Mouse (Mus musculus): ENCODE results near the gene Tspan5.

Tspan5 gene

DNA sequence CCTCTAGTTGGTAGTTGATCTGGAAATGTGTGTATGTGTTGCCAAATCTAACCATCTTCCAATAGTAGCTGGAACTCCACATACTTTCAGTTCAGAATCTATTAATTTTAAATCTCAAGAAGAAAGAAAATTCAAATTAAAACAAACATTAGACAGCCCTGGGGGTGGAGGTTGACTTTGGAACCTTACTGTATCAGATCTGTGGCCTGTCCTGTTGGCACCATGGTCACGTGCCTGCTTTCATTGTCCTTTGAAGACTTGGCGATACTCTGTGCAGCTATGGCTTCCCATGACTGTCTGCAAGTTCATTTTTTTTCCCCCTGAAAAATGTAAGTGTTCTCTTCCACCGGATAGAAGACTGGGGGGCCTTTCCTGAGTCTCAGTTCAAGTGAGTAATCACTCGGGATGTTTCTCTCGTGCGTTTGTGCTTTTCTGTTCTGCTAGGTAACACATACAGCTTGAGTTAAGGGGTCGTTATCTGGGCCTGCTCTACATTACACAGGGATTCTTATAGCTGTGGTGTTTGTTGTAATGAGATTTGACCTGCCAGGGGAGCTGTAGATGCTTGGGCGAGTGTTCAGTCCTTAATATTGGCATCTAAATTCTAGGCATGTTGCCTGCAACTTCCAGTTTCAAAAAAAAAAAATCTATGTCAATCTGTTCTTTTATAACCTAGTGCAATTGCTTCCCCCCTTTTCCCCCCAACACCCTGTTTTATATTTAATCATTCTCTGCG is 32.0 kb downstream of the Tspan5 start:
- no peak for DNase-seq

DNA sequence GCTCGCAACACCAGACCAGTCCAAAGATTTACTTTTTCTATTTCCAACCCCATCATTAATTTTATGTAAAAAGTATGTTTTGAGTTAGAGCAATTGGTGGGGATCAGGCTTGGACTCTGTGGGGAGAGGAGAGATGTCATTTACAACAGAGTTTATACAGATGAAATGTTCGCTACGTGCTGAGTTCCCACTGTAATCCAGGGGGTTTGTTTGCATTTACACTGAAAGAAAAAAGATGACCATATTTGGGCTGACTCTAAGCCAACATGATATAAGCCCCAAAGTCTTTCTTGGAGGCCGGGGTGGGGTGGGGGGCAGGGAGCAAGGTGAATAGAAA is 32.6 kb downstream of the Tspan5 start:
- DNase-seq, result no peak

DNA sequence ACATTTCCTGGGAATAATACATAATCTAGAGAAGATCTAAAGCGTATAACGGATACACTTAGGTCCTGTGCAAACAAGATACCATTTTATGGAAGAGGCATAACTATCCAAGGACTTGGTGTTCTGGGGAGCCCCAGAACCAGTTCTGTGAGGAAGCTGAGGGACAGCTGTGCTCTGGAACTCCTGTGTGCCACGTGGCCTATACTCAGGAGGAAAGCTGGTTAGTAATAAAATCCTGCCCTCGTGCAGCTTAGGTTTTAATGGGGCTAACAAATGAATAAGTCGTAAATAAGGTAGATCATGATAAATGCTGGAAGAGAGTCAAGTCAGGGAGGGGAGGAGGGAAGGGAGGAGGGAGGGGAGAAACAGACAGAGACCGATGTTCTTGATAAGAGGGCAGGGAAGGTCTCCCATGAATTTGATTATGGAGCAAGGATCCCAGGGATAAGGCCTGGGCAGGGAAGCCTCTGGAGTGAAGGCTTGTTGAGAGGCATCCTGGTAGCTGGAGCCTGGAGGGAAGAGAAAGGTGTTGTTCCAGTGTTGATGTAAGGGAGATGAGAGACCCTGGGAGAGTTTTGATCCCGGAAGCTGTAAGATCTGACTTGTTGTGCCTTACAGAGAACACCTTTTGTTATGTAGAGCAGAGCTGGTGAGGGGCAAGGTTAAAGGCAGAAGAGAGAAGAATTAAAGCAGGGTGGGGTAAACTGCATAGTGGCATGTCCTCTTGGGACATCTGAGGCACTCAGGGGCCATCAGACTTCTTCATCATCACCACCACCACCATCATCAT is 34.1 kb downstream of the Tspan5 start:
- DNase-seq, result no peak

DNA sequence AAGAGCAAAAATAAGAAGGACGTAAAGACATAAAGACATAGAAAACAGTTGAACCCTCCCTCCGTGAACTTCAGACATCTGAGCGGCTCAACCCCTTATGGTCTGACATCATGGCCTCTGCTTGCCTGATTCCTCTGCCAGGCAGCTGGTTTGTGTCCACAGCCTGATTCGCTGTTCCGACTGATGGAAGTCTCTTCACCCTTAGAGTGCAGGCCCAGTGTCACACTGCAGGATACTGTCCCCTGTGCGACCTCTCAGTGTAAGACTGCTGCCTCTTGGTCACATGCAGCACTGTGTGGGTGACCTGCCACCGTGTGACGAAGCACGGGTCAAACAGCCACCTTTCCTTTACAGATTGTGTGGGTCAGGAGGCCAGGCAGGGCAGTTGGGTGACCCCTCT is 39.5 kb downstream of the Tspan5 start:
- DNase-seq, result peak; percentile 27

DNA sequence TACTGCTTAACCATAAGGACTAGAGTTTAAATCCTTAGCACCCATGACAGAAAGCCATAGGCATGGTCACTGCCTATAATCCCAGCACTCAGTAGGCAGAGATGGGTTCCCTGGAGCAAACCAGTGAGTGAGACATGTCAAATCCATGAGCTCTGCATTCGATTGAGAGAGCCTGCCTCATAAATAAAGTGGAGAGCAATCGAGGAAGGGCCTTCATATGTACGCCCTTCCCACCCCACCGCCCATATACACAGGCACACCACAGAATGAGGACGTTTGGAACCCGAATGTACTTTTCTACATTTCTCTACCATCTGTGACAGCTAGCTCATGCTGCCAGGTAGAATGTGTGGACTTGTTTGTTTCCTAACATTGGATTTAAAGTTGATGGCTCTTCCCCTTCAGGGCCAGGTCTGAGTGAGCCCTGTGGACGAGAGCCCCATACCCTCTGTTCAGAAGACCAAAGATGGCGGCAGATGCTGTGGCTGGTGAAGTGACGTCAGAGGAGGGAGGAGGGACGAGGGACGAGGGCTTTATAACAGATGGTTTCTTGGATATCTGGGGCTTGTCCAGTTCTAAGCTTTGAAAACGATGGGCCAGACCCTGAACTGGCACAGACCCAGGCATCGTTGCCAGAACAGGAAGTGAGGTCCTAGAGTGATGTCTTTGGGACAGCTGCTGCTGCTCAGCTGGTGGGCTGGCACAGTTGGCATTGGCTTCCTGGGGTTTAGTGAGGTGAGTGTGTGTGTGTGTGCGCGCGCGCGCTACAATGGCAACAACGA is 42.1 kb downstream of the Tspan5 start:
- no peak for DNase-seq

DNA sequence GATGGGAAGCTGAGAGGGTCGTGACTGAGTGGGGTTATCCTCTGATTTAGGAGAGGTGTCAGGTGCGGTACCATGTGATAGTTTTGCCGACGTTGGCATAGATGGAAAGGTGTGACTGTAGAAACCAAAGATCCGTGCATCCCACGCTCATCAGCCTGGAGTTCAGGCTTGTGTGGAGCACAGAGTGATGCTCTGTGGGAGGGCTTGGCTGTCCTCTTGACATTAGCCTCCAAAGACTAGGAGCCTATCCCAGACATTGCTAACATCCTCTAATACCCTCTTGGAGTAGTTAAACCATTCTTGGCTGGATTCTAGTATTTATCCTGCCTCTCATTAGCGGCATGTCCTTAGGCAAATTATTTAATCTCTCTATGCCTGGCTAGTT is 42.6 kb downstream of the Tspan5 start:
- no peak for DNase-seq

DNA sequence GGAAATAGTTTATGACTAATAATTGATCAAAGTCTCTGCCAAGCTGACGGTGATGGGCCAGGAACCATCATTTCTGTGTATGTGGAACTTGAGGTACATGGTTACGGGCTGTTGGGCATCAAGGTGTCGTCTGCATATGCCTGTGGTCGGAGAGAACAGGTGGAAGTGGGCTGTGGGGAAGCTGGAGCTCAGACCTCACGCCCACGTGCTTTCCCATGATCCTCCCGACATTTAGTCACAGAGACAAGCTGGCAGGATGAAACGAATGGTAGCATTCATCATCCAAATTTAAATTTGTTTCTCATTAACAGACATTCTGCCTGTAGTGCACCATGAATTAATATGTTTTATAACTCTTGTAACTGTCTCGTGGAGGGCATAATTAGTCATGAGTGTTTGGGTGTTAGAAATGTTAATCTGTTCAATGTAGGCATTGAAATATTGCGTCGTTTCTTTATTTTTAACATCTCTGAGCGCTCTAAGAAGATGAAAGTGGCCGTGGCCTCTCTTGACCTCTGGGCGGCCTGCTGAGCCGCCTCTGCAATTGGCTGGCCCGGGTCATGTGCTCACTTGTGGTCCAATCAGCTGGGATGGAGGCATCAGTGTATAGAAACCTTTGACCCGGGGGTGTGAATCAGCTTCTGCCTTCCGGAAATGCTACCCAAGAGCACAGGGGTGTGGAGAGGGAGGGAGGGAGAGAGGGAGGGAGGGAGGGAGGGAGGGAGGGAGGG is 45.9 kb downstream of the Tspan5 start:
- DNase-seq, result no peak

DNA sequence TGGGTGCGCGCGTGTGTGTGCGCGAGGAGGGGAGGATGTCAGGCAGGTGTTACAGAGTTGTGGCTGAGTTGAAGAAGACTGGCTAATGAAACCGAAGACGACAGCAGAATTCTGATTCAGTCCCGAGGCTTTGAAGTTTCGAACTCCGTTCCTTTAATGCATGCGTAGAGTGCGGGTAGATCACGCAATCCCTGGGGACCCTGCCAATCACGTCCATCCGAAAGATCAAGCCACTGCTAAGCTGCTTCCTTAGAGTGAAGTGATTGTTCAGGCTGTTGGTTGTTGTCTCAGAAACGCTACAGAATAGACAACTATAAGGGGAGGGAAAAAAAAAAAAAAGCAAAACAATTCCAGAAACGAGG is 46.5 kb downstream of the Tspan5 start:
- no peak for DNase-seq

DNA sequence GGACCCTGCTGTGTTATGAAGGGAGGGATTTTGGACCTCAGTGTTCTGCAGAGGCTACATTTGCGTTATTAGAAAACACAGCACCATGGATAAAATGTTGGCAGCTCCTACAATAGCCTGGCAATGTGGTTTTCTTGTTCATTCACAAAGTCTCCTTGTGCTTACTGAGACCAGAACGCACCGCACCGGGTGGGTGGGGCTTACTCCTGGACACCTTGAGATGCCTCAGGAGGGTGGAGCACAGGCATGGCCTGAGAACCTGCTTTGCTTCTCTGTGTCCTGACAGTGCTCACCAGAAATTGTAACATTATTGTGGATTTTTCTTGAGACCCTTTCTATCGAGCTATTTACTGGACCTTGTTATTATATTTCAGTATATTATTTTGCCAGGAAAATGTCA is 47.3 kb downstream of the Tspan5 start:
- DNase-seq, result no peak

DNA sequence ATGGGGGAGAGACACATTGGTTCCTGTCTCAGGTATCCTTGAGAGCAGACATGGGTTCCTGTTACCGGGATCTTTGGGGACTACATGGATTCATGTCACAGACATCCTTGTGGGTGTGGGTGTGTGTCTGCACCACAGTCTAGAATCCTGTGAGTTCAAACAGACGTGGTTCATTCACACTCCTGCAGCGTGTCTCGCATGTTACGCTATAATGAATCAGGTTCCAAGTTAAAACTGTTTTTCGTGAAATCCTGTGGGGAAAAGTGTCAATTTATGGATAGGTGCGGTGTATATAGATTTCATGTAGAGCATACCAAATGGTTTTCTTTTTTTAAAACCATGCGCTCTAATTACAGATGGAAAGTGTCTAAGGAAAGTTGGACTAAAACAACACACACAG is 52.5 kb downstream of the Tspan5 start:
- DNase-seq, result no peak

DNA sequence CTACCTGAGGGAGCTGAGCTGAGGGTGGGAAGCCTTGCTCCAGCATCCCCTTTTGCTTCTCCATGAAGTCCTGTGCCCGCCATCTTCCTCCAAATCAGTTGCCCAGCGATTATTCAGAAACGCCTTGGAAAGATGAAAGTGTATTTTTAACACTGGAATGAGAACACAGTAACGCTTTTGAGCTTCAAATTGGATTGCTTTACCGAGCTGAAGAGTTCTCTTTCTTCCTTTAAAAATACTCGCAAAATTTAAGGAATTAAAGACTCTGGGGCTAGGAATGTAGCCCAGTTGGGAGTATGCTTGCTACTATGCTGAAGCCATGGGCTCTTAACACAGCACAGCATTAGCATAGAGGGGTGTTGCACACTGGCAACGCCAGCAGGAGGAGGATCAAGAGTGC is 54.0 kb downstream of the Tspan5 start:
- no peak for DNase-seq

DNA sequence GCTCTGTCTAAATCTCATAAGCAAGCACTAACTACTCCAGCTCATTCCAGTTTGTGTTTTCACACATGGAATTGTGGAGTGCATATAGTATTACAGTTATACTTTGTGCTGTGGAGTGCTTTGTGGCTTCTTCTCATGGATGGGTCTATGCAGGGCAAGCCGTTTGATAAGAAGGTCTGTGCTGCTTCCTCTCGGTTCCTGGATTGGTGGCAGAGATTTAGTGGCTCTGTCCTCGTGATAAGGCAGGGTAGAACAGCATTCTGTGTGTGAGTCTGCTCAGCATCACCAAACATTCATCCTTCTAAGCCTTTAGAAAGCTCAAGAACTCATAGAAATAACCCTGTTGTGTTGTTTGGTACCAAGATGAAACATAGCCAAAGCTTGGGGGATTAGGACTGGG is 54.6 kb downstream of the Tspan5 start:
- DNase-seq, result no peak

DNA sequence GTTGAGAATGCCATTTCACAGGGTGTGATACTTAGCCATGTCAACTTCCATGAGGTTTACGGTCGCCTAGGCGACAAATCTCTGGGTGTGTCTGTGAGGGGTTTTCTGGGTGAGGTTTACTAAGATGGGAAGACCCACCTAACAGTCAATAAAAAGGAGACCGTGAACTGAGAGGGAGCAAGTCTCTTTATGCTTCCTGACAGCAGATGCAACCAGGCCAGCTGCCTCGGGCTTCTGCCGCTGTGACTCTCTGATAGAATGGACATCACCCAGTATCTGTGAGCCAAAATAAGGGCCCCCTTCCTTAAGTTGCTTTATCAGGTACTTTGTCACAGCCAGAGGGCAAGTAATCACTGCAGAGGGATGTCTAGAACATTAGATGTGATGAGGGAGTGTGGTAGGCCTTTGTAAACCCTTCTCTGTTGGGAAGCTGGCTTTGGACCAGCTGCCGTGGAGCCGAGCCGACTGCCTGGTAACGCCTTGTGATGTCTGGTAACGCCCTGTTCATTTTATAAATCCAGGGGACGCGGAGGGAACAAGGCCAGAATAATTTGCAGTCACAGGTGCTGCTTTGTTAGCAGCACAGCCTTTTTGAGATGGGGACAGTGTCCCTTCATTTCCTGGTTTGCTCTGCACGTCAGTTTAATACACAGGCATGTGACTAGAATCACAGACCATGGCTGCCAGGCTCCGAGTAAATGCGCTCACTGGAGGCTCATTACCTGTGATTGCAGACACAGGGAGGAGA is 58.8 kb downstream of the Tspan5 start:
- DNase-seq, result no peak

DNA sequence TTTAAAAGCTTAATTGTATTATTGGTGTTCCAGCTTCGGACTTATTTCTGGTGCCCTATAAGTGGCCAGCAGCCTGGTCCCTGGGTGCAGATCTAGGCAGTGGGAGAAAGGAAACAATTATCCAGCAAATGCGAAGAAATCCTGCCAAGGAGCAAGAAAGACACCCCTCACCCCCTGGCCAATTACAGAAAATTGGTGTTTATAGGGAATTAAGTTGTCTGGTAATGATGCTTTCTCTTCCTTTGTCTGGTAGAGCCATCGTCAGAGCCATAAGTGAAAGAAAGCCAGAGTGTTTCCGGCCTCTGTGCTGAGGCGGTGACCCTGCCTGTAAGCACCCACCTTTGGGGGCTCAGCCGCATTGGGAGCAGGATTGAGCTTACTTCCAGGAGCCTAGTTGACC is 59.7 kb downstream of the Tspan5 start:
- DNase-seq, result no peak

DNA sequence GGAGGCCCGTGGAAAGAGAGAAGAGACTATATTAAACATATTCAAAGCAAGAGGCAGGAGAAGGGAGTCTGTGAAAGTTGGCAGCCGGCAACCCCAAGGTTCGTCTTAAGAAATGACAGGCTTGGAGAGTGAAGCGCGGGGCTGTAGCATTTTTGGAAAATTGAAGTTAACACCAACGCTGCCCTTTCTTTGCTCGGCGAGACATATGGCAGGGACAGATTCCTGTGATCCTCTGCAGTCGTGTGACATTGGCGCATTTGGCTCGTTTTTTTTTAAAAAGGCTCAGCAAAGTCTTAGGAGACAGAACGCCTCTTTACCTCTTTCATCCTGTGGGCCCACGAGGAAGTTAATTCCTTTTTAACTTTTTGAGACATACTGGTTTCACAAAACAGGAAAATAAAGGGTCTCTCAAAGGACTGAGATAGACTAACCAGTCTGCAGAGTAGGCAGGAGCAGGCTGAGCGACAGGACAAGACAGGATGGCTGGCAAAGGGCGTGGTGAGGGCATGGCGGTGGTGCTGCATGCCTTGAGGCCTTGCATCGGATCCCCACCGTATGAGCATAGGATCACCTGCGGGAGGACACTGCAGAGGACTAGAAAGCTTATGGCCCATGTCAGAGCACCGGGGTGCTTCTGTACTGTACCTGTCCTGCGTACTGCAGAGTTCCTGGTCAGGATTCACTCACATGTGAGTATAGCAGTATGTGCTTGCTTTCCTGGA is 60.9 kb downstream of the Tspan5 start:
- DNase-seq, result no peak

DNA sequence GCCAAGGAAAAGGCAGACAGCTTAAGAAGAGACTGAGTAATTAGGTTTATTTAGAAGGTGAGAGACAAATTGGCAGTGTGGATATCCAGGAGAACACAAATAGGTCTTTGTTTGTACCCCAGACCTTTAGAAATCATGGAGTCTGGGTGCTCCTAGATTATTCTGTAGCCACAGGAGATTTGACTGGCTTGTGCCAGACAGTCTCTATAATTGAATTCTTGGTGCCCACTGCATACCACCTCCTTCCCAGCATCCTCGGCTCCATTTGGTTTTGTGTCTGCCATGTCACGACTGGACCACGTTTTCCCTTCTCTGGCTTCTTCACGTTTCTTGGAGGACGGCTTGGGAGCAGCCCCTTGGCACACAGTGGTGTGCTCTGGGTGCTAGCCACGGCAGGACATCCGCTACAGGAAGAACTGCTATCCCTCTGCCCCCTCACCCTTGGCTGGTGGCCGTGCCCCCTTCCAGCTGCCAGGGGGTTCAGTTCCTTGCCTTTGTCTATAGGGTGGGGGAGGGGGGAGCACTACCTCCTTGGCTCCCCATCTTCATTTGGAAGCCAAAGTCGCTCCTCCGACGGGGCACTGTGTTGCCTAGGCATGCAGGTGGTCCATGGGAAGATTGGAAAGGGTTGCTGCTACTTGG is 61.6 kb downstream of the Tspan5 start:
- no peak for DNase-seq

DNA sequence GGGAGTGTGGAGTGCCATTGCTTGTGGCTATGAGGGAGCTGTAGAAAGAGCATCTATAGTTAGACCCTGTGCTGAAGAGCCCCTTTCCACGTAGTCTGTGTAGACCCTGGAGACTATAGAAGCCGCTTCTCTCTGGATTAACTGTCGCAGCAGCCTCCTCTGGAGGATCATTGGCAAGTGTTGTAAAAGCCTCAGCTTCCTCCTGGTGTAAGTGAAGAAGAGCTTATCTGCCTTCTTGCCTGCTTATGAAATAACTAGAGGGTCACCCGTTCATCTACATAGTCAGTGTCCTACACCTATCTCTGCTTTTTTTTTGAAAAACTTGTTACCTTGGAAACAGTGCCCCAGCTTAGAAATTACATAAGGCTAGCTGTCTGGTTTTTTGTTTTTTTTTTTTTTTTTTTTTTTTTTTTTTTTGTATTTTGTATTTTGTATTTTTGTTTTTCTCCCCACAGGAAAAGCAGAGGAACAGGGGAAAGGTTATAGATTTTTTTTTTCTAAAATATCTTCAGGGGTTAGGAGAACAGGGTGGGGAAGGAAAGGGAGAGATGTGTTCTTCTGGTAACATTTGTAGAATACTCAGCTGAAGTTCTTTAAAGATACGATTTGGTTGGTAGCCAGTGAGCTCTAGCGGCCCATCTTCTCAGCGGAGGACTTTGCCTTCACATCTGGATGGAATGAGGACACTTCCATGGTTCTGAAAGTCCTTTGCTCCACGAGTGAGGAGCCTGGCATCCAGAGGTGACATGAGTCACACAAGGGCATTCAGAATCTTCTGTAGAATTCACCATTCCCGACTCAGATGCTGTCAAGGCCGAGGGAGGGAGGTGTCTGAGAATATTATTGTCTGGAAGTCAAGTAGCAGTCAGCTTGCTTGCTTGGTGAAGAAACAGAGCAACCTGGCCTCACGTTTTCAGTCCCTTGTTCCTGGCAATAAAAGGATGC is 62.4 kb downstream of the Tspan5 start:
- DNase-seq, result no peak

DNA sequence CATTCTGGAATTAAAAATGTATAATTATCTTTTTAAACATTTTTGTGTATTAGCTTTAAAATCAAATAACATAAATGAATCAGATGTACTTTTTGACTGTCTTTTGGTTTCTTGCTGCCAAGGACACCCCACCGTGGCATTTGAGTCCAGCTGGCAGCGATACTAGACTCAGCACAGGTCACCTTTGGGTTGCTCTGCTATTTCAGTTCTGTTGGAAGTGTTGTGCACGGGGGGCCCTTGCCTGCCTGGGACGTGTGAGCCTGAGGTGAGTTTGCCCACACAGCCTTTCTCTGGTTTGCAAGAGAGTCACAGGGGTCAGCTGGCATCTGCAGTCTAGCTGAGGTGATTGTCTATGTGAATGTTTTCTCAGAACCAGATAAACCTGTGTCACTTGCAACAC is 65.8 kb downstream of the Tspan5 start:
- no peak for DNase-seq

DNA sequence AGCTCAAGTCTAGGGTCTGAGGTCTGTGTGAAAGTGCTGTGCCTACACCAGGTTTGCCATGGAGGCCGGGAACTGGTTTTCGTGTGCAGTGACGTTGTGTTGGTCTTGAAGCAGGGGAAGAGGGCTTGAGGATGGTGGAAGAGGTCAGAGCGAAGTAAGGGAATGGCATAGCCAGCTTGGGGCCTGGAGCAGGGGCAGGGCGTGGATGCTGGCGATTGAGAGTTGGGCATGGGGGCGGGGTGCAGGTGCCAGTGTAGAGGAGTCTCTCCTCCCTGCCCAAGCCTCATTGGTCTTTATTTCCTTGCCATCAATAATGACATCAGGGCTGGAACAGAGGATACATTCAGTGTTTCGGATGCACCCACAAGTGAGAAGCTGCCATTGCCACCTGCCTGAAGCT is 67.5 kb downstream of the Tspan5 start:
- no peak for DNase-seq

DNA sequence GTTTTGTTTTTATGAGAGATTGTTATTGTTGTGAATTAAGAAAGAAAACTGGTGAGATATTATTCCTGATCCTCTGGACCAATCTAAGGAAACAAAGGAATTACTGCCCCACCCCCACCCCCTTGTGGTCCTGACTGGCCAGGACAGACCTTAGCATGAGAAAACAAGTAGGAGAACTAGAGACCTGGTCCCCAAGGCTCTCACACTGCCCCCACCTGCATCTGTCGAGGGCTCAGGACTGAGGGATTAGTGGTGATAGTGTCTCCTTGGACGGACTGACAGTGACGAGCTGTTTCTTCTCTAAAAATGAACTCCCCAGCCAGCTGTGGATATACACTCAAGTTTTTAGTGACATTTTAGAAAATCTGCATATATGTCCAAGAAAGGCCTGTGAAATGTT is 70.6 kb downstream of the Tspan5 start:
- no peak for DNase-seq
